Mouse (Mus musculus): ENCODE data around the gene Olfr1214. TPM values are rescaled to one million over a fixed set of nuclear protein-coding genes. Genes with fewer than 3 reads are reported as not detected.

The Olfr1214 gene
- polyA plus RNA-seq, 1 experiment from 2014 or later: not detected

- TF ChIP-seq EP300 (optimal IDR thresholded peaks at IDR 0.05) (no peak), CTCF (IDR thresholded peaks at IDR 0.05; ENCODE audit: low read depth) (no peak)
- Histone ChIP-seq H3K4me1 (replicated peaks; ENCODE audit: control insufficient read depth, insufficient read depth) (no peaks in the 10 kb centered on the region), H3K4me2 (replicated peaks; ENCODE audit: low read depth) (no peak within 1 kb of the TSS), H3K9me3 (ENCODE audit: control insufficient read depth, low read length) (no peaks in the 10 kb centered on the region), H3K36me3 (ENCODE audit: control insufficient read depth, insufficient read depth, low read length) (no peaks in the 10 kb centered on the region), H3K27ac (replicated peaks) (no peak within 1 kb of the TSS), H3K9ac (ENCODE audit: low read length) (no peak within 1 kb of the TSS), H3K4me3 (ENCODE audit: low read depth, low read length) (no peak within 1 kb of the TSS), H3K27me3 (ENCODE audit: control insufficient read depth, insufficient read depth, low read length) (no peaks in the 10 kb centered on the region)
- DNase-seq (ENCODE audit: low spot score): no peak
- ATAC-seq (ENCODE audit: low FRiP score, low TSS enrichment): no peak
These were observed 38.8 kb downstream of the Olfr1214 start, which contains the start of gene Olfr1212 for GRCm38 (mm10) chr2:88953669-88954068. Gene Olfr1212, plus strand, starts transcription at chr2:88953969.

DNA sequence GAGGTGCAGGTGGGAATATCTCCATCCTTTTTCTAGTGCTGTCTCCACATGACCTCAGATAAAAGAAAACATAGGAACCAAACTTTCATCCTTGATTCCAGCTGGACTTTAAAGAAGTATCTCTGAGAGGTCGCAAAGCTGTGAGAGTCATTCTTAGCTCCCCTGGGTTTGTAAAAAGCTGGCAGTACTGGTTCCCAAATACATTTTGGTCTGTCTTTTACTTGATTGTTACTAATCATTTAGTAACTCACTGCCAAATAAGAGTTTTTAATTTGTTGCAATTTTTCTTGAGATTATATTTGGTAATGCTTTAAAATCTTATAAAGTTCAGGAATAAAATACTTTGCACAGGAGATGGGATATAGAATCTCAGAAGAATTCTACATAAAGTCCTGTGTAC is 54.4 kb downstream of the Olfr1214 start, which contains the start of gene Olfr1211:
Olfr1211 (minus strand) TSS at position 101 of the 400 bp plus-strand sequence.
- TF ChIP-seq CTCF (IDR thresholded peaks at IDR 0.05; ENCODE audit: low read depth): no peak
- no peak for TF ChIP-seq EP300 (optimal IDR thresholded peaks at IDR 0.05)
- 81% methylated on average over 1 of the region's 1 CpGs for WGBS
- H3K9me3 ChIP-seq (ENCODE audit: control insufficient read depth, low read length): no peaks in the 10 kb centered on the region
- H3K4me2 ChIP-seq (replicated peaks; ENCODE audit: low read depth): no peak within 1 kb of the TSS
- no peaks in the 10 kb centered on the region for H3K4me1 ChIP-seq (replicated peaks; ENCODE audit: control insufficient read depth, insufficient read depth)
- no peaks in the 10 kb centered on the region for H3K36me3 ChIP-seq (ENCODE audit: control insufficient read depth, insufficient read depth, low read length)
- no peak within 1 kb of the TSS for H3K27ac ChIP-seq (replicated peaks)
- H3K4me3 ChIP-seq (ENCODE audit: low read depth, low read length): no peak within 1 kb of the TSS
- DNase-seq (ENCODE audit: low spot score): no peak
- H3K9ac ChIP-seq (ENCODE audit: low read length): no peak within 1 kb of the TSS
- ATAC-seq (ENCODE audit: low FRiP score, low TSS enrichment): no peak
- no peaks in the 10 kb centered on the region for H3K27me3 ChIP-seq (ENCODE audit: control insufficient read depth, insufficient read depth, low read length)

Other genes starting within 250 kb of the Olfr1214 start
- gene Olfr1198, start 241.3 kb downstream of the Olfr1214 start, polyA plus RNA-seq (2015; fragmentation: Nextera tagmentation; extraction: Ambion mirVana): not detected in 2 replicates
- gene Olfr1199, start 232.2 kb downstream of the Olfr1214 start, polyA plus RNA-seq (2015; fragmentation: Nextera tagmentation; extraction: Ambion mirVana): not detected in 2 replicates
- not detected in 2 replicates for gene Olfr1200, start 222.2 kb downstream of the Olfr1214 start, polyA plus RNA-seq (2015; fragmentation: Nextera tagmentation; extraction: Ambion mirVana)
- gene Olfr1201, start 199.6 kb downstream of the Olfr1214 start, polyA plus RNA-seq (2015; fragmentation: Nextera tagmentation; extraction: Ambion mirVana): not detected in 2 replicates
- 0.04 TPM in 1 of 2 replicates, not detected in the other for gene Olfr1202, start 178.2 kb downstream of the Olfr1214 start, polyA plus RNA-seq (2015; fragmentation: Nextera tagmentation; extraction: Ambion mirVana)
- gene Olfr1205, start 162.9 kb downstream of the Olfr1214 start, polyA plus RNA-seq (2015; fragmentation: Nextera tagmentation; extraction: Ambion mirVana): 0.05 TPM in 1 of 2 replicates, not detected in the other
- not detected in 2 replicates for gene Olfr1204, start 143.4 kb downstream of the Olfr1214 start, polyA plus RNA-seq (2015; fragmentation: Nextera tagmentation; extraction: Ambion mirVana)
- not detected in 2 replicates for gene Olfr1206, start 129.4 kb downstream of the Olfr1214 start, polyA plus RNA-seq (2015; fragmentation: Nextera tagmentation; extraction: Ambion mirVana)
- gene Olfr1208, start 90.3 kb downstream of the Olfr1214 start, polyA plus RNA-seq (2015; fragmentation: Nextera tagmentation; extraction: Ambion mirVana): not detected in 2 replicates
- gene Olfr1209, start 77.5 kb downstream of the Olfr1214 start, polyA plus RNA-seq (2015; fragmentation: Nextera tagmentation; extraction: Ambion mirVana): not detected in 2 replicates
- gene Olfr1211, start 54.5 kb downstream of the Olfr1214 start, polyA plus RNA-seq (2015; fragmentation: Nextera tagmentation; extraction: Ambion mirVana): not detected in 2 replicates
- not detected in 2 replicates for gene Olfr1212, start 38.7 kb downstream of the Olfr1214 start, polyA plus RNA-seq (2015; fragmentation: Nextera tagmentation; extraction: Ambion mirVana)
- gene Gm13762, start 12.4 kb downstream of the Olfr1214 start, polyA plus RNA-seq (2015; fragmentation: Nextera tagmentation; extraction: Ambion mirVana): not detected in 2 replicates
- not detected in 2 replicates for gene Olfr1215, start 14.3 kb upstream of the Olfr1214 start, polyA plus RNA-seq (2015; fragmentation: Nextera tagmentation; extraction: Ambion mirVana)
- gene Olfr1216, start 25.7 kb upstream of the Olfr1214 start, polyA plus RNA-seq (2015; fragmentation: Nextera tagmentation; extraction: Ambion mirVana): not detected in 2 replicates
- not detected in 2 replicates for gene Olfr1217, start 39.4 kb upstream of the Olfr1214 start, polyA plus RNA-seq (2015; fragmentation: Nextera tagmentation; extraction: Ambion mirVana)
- not detected in 2 replicates for gene Olfr1218, start 68.5 kb upstream of the Olfr1214 start, polyA plus RNA-seq (2015; fragmentation: Nextera tagmentation; extraction: Ambion mirVana)
- gene Olfr1219, start 90.9 kb upstream of the Olfr1214 start, polyA plus RNA-seq (2015; fragmentation: Nextera tagmentation; extraction: Ambion mirVana): not detected in 2 replicates
- gene Olfr1220, start 114.2 kb upstream of the Olfr1214 start, polyA plus RNA-seq (2015; fragmentation: Nextera tagmentation; extraction: Ambion mirVana): not detected in 2 replicates
- gene Olfr1221, start 124.6 kb upstream of the Olfr1214 start, polyA plus RNA-seq (2015; fragmentation: Nextera tagmentation; extraction: Ambion mirVana): 0.04 TPM in 1 of 2 replicates, not detected in the other
- not detected in 2 replicates for gene Olfr1222, start 140.4 kb upstream of the Olfr1214 start, polyA plus RNA-seq (2015; fragmentation: Nextera tagmentation; extraction: Ambion mirVana)
- not detected in 2 replicates for gene Olfr1223, start 158.9 kb upstream of the Olfr1214 start, polyA plus RNA-seq (2015; fragmentation: Nextera tagmentation; extraction: Ambion mirVana)
- not detected in 2 replicates for gene Olfr1224-ps1, start 171.4 kb upstream of the Olfr1214 start, polyA plus RNA-seq (2015; fragmentation: Nextera tagmentation; extraction: Ambion mirVana)
- gene Olfr1225, start 182.0 kb upstream of the Olfr1214 start, polyA plus RNA-seq (2015; fragmentation: Nextera tagmentation; extraction: Ambion mirVana): not detected in 2 replicates
- 0.01 TPM in 1 of 2 replicates, not detected in the other for gene Olfr1226, start 207.4 kb upstream of the Olfr1214 start, polyA plus RNA-seq (2015; fragmentation: Nextera tagmentation; extraction: Ambion mirVana)

All from stomach, postnatal 0 days (tissue).